Mouse (Mus musculus) fibroblast of lung, adult 2 months (primary cell): ENCODE results near the gene Gcn1l1.
"Not testable (repeated sequence)": the region's sequence is repeated elsewhere in the genome, so short reads cannot be mapped to it uniquely, and the experiment has no call there.

Experiments
- DNase-seq: peaks from one replicate; pipeline ENCODE4 v3.0.0-alpha.2; 2011; ENCODE audit warnings: low read depth

Gene Gcn1l1

GRCm38 (mm10) chr5:115559237-115560101 lies 5.6 kb upstream of the Gcn1l1 start, which contains the start of gene Rplp0:
Gene Rplp0, plus strand, starts transcription at chr5:115559467.
- peak; percentile 100 for DNase-seq

- no peak for DNase-seq
Observed at GRCm38 (mm10) chr5:115560336-115560905, 4.6 kb upstream of the Gcn1l1 start.

- no peak for DNase-seq
Observed at GRCm38 (mm10) chr5:115563771-115564585, 1.1 kb upstream of the Gcn1l1 start.

- no peak for DNase-seq
Observed at GRCm38 (mm10) chr5:115565403-115565802, 349 bp downstream of the Gcn1l1 start.

- no peak for DNase-seq
Observed at GRCm38 (mm10) chr5:115568681-115569080, 3.6 kb downstream of the Gcn1l1 start.

- DNase-seq, result no peak
Observed at GRCm38 (mm10) chr5:115569308-115569707, 4.3 kb downstream of the Gcn1l1 start.

- DNase-seq, result no peak
Observed at GRCm38 (mm10) chr5:115569721-115570120, 4.7 kb downstream of the Gcn1l1 start.

- DNase-seq, result no peak
Observed at GRCm38 (mm10) chr5:115571086-115571485, 6.0 kb downstream of the Gcn1l1 start.

- peak; percentile 67 for DNase-seq
Observed at GRCm38 (mm10) chr5:115572679-115573535, 7.9 kb downstream of the Gcn1l1 start.

- DNase-seq, result no peak
Observed at GRCm38 (mm10) chr5:115574992-115575391, 9.9 kb downstream of the Gcn1l1 start.

GRCm38 (mm10) chr5:115577686-115578085 lies 12.6 kb downstream of the Gcn1l1 start:
- not testable (repeated sequence) for DNase-seq

- no peak for DNase-seq
Observed at GRCm38 (mm10) chr5:115578922-115579321, 13.9 kb downstream of the Gcn1l1 start.

- DNase-seq, result no peak
Observed at GRCm38 (mm10) chr5:115579363-115579762, 14.3 kb downstream of the Gcn1l1 start.

- DNase-seq, result no peak
Observed at GRCm38 (mm10) chr5:115580229-115581001, 15.4 kb downstream of the Gcn1l1 start.

GRCm38 (mm10) chr5:115581662-115582061 lies 16.6 kb downstream of the Gcn1l1 start:
- DNase-seq, result no peak

- no peak for DNase-seq
Observed at GRCm38 (mm10) chr5:115585616-115586015, 20.6 kb downstream of the Gcn1l1 start.

- DNase-seq, result no peak
Observed at GRCm38 (mm10) chr5:115586166-115586565, 21.1 kb downstream of the Gcn1l1 start.

GRCm38 (mm10) chr5:115586780-115587179 lies 21.7 kb downstream of the Gcn1l1 start:
- no peak for DNase-seq

- DNase-seq, result no peak
Observed at GRCm38 (mm10) chr5:115591028-115591427, 26.0 kb downstream of the Gcn1l1 start.

GRCm38 (mm10) chr5:115591506-115591905 lies 26.5 kb downstream of the Gcn1l1 start:
- DNase-seq, result no peak

- DNase-seq, result no peak
Observed at GRCm38 (mm10) chr5:115603561-115603960, 38.5 kb downstream of the Gcn1l1 start.
